Mouse (Mus musculus) intestine, embryonic 15.5 days (tissue): ENCODE measurements around the gene Asb5. TPM values are rescaled to one million over a fixed set of nuclear protein-coding genes. Genes with fewer than 3 reads are reported as not detected.

ENCODE experiments used
- ATAC-seq: fragments of 200-750 bp; cut with Nextera tagmentation; 2 replicates; pipeline ENCODE4 v1.8.0; 2017; ENCODE audit warnings: moderate TSS enrichment, moderate library complexity
- H3K27ac ChIP-seq: fragments of 300-500 bp; sonication (generic); 2 replicates; pipeline ENCODE4 v1.5.1; 2015; ENCODE audit warnings: mild to moderate bottlenecking, inconsistent platforms
- H3K27me3 ChIP-seq: fragments of 300-500 bp; sonication (generic); replicated peaks from 2 replicates; pipeline ENCODE4 v1.6.1; 2015; ENCODE audit warnings: inconsistent platforms
- H3K36me3 ChIP-seq: fragments of 300-500 bp; sonication (generic); 2 replicates; pipeline ENCODE4 v1.6.1; 2015; ENCODE audit warnings: inconsistent platforms
- H3K4me1 ChIP-seq: fragments of 300-500 bp; sonication (generic); replicated peaks from 2 replicates; pipeline ENCODE4 v1.6.1; 2015; ENCODE audit warnings: inconsistent platforms
- H3K4me2 ChIP-seq: fragments of 300-500 bp; sonication (generic); replicated peaks from 2 replicates; pipeline ENCODE4 v1.6.1; 2015; ENCODE audit warnings: mild to moderate bottlenecking, inconsistent platforms
- H3K4me3 ChIP-seq: fragments of 300-500 bp; sonication (generic); replicated peaks from 2 replicates; pipeline ENCODE4 v1.5.1; 2015; ENCODE audit warnings: inconsistent platforms
- H3K9ac ChIP-seq: fragments of 300-500 bp; sonication (generic); 2 replicates; pipeline ENCODE4 v1.6.1; 2015; ENCODE audit warnings: inconsistent platforms
- H3K9me3 ChIP-seq: fragments of 300-500 bp; sonication (generic); 2 replicates; pipeline ENCODE4 v1.6.1; 2016; ENCODE audit warnings: inconsistent platforms
- WGBS: fragments of 180-500 bp; shearing (Covaris S2); methylation state at CpG from one replicate; pipeline ENCODE4 v1.1.7; 2015; 5-methylcytosine and 5-hydroxymethylcytosine counted together
- polyA plus RNA-seq: library from polyadenylated mRNA; unstranded; fragments of >200 nt; fragmentation: Nextera tagmentation; extraction: Ambion mirVana; gene quantifications from 2 replicates; pipeline ENCODE4 v1.2.1, GENCODE M21; 2015

The Asb5 gene
- polyA plus RNA-seq, result 3.1 and 4.6 TPM in 2 replicates

DNA sequence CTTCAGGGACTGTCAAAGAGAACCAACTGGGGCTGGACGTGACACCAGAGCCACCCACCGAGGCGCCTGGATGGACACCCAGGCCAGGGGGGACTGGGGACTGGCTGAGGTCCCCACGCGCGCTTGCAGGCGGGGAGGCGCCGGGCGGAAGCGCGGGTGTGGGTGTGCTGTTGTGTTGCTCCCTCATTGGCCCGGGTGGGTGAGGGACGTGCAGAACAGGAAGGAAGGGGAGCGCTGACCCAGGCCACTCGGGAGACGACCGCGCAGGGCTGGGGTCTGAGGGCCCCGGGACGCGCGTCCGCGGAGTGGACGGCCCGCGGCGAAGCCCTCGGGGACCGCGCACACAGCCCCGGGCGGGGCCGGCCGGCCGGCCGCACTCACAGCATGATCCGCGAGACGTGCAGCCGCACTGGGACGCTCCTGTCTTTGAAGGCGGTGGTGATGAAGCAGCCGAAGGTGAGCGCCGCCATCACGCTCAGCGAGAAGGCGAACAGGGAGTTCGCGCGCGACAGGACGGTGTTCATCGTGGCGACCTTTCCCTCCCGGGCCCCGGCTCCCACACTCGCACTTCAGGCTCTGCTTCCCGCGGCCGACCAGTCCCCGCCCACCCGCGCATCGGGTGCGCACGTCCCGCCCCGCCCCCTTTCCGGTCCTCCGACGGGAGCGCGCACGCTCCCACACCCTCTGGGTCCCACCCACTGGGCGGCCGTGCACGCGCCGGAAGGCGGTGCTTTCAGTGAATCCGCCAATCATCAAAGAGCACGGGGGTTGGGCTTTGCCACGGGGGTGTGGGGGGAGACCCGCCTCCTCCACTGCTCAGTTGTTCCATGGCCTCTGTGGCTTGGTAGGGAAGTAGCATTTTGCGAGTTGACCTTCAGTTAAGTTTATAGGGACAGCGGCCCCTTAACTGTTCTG lies at the start of gene Asb5, which contains the start of gene Spcs3:
Gene Asb5 (plus strand): TSS at position 199 of the 915 bp plus-strand sequence.
Gene Spcs3 (minus strand): TSS at position 617 of the 915 bp plus-strand sequence.
- Histone ChIP-seq H3K4me3 (peak within 1 kb of the TSS; percentile 80), H3K9ac (peak within 1 kb of the TSS; percentile 82), H3K9me3 (no peaks in the 10 kb centered on the region), H3K36me3 (no peaks in the 10 kb centered on the region), H3K4me2 (peak within 1 kb of the TSS; percentile 57), H3K27ac (peak within 1 kb of the TSS; percentile 84), H3K4me1 (0 out of 2 replicates have a peak, but pooled peaks cover 6% of the 10 kb centered on the region), H3K27me3 (no peaks in the 10 kb centered on the region)
- WGBS, result under 1% methylated on average over 89 of the region's 89 CpGs
- peak; percentile 99 for ATAC-seq

DNA sequence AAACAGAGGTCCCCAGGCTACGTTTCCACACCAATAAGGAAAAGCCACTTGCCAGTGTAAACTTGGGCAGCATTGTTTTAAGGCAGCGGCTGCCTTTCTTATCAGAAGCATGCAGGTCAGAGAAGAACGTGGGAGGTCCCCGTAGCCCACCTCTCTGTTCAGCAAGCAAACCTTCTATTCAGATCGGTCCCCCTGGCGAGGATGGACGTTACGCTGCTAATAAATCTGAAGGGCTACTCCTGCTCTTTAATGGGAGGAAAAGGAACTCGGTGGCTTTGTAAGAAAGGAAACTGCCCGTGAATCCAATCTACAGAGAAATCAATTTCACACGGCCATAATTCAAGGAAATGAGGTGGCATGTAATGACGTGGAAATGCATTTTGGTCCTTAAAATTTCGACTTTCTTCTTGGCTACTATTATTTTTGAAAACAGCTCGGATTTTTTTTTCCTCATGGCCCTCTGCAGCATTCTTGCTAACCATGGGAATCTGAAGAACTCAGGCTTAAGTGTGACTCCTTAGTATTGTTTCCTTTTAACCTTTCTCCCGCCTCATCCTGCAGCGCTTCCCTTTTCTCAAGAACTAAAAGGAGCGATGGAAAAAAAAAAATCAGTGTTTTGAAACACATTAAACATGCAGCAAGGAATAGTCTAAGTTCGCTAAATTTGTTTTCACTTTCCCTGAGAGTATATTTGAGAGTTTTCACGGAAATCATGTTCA lies 42.7 kb upstream of the Asb5 start:
- no peak overlapping the region for H3K4me3 ChIP-seq
- no peak for ATAC-seq
- H3K4me1 ChIP-seq, result no peaks in the 10 kb centered on the region
- WGBS, result 36% methylated on average over 19 of the region's 19 CpGs
- no peaks in the 10 kb centered on the region for H3K36me3 ChIP-seq
- no peaks in the 10 kb centered on the region for H3K27me3 ChIP-seq
- H3K4me2 ChIP-seq, result no peak overlapping the region; the same call in 1 of the 2 replicates
- no peaks in the 10 kb centered on the region for H3K9me3 ChIP-seq
- no peak overlapping the region for H3K27ac ChIP-seq
- H3K9ac ChIP-seq, result no peak overlapping the region

DNA sequence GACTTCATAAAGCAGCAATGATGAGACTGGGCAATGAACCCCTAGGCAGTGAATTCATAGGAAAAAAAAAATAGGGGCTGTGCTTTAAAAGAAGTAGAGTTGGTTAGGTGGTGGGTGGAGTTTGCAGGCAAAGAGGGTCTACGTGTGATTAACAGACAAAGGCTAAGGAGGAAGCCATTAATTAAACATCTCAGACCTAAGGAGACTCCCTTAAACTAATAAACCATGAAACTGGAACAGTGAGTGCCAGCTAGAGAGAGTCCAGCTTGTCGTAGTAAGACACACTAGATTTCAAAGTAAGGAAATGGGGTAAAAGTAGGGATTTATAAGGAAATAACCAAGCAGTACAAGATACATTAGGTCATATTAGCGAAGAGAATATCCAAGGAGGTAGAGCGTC lies 40.9 kb upstream of the Asb5 start:
- H3K9me3 ChIP-seq, result no peaks in the 10 kb centered on the region
- ATAC-seq, result no peak
- WGBS, result 78% methylated on average over 4 of the region's 4 CpGs
- no peak overlapping the region for H3K4me3 ChIP-seq
- H3K27ac ChIP-seq, result no peak overlapping the region
- H3K36me3 ChIP-seq, result no peaks in the 10 kb centered on the region
- no peaks in the 10 kb centered on the region for H3K27me3 ChIP-seq
- H3K4me1 ChIP-seq, result no peaks in the 10 kb centered on the region
- H3K9ac ChIP-seq, result no peak overlapping the region
- H3K4me2 ChIP-seq, result no peak overlapping the region

DNA sequence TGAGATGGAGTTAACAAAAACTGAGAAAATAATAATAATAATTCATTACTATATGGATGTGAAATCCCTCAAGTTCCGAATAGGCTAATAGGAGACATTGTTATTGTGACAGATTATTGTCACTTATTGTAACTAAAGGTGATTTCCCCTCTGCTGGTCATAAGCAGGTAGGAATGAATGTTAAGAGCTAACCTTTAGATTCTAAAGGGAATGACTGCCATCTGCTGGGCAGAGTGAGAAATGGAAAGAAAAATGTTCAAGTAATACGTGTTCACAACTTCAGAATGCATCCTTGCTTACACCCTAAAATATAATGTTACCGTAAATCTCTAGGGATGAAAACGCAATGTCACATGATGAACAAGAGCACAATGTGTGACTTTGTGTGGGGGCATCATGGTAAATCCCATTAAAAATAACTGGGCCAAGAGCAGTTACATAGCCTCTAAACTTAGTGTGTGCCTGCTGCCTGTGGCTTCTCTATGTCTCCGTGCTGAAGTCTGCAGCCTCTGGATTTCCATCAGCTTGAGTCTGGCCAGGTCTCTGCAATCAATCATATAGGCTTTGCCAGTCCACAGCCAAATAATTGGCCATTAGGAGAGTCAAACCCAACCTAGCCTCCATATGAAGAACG lies 38.2 kb upstream of the Asb5 start:
- no peak overlapping the region for H3K9ac ChIP-seq
- H3K36me3 ChIP-seq, result no peaks in the 10 kb centered on the region
- ATAC-seq, result peak; percentile 53
- no peaks in the 10 kb centered on the region for H3K9me3 ChIP-seq
- no peaks in the 10 kb centered on the region for H3K27me3 ChIP-seq
- H3K4me1 ChIP-seq, result no peaks in the 10 kb centered on the region
- 16% methylated on average over 6 of the region's 6 CpGs for WGBS
- no peak overlapping the region for H3K27ac ChIP-seq
- no peak overlapping the region for H3K4me2 ChIP-seq
- no peak overlapping the region for H3K4me3 ChIP-seq

- no peak overlapping the region for H3K27ac ChIP-seq
- H3K27me3 ChIP-seq, result no peaks in the 10 kb centered on the region
- H3K9me3 ChIP-seq, result no peaks in the 10 kb centered on the region
- H3K4me1 ChIP-seq, result no peaks in the 10 kb centered on the region
- H3K36me3 ChIP-seq, result no peaks in the 10 kb centered on the region
- no peak overlapping the region for H3K4me3 ChIP-seq
- no peak overlapping the region for H3K9ac ChIP-seq
- no peak overlapping the region for H3K4me2 ChIP-seq
- no peak for ATAC-seq
- 65% methylated on average over 4 of the region's 4 CpGs for WGBS
Measured at GRCm38 (mm10) chr8:54491934-54492333, 37.4 kb upstream of the Asb5 start.

DNA sequence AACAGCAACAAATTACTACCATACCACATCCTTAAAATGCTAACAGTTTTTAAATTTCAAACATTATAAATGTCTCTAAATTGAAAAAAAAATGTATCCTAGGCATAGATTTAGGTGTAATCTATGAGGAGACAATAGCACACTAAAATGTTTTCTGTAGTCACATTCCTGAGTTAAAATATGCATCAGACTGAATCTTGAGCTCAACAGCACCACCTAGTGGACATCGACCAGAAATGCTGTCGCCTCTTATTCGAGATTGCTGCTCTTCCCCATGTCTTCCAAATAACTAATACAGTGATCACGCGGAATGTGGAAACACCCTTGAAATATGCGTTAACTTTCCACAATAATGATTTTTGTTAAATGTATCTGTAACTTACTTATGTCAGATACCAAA lies 36.3 kb upstream of the Asb5 start:
- no peak for ATAC-seq
- Histone ChIP-seq H3K9ac (no peak overlapping the region), H3K27me3 (no peaks in the 10 kb centered on the region), H3K36me3 (no peaks in the 10 kb centered on the region), H3K4me3 (no peak overlapping the region), H3K4me2 (no peak overlapping the region), H3K9me3 (no peaks in the 10 kb centered on the region), H3K27ac (no peak overlapping the region), H3K4me1 (no peaks in the 10 kb centered on the region)
- WGBS, result 10% methylated on average over 6 of the region's 6 CpGs

DNA sequence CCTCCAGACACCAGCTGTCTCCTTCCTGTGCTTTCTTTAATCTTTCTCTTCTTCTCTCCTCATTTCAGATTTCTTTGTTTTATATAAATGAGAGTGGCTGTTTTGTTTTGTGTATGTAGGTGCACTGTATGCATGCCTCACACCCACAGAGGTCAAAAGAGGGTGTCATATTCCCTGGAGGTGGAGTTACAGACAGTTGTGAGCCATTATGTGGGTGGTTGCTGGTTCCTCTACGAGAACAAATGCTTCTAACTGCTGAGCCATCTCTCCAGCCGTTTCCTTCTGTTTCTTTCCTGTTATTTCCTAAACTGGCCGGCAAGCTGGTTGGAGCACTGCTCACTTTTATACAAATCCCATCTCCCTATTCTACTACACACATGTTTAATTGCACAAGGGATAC lies 35.5 kb upstream of the Asb5 start:
- H3K4me3 ChIP-seq, result no peak overlapping the region
- no peak overlapping the region for H3K27ac ChIP-seq
- H3K27me3 ChIP-seq, result no peaks in the 10 kb centered on the region
- no peaks in the 10 kb centered on the region for H3K9me3 ChIP-seq
- ATAC-seq, result no peak
- H3K9ac ChIP-seq, result no peak overlapping the region
- no peak overlapping the region for H3K4me2 ChIP-seq
- H3K4me1 ChIP-seq, result no peaks in the 10 kb centered on the region
- 47% methylated on average over 3 of the region's 3 CpGs for WGBS
- no peaks in the 10 kb centered on the region for H3K36me3 ChIP-seq

DNA sequence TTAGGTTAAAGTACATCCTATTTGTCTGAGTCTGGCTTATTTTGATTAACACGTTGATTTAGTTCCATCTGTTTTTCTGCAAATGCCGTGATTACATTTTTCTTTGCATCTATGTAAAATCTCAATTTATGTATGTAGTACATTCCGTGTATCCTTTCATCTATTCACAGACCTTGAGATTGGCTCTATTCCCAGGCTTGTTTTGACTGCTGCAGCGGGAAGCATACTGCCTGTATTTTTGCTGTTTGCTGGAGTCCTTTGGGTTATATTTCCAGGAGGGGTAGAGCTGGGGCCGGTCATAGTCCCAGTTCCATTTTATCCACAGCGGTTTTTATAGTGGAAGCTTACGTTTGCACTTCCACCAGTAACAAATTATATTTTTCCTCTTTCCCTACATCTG lies 26.3 kb upstream of the Asb5 start:
- Histone ChIP-seq H3K9me3 (no peaks in the 10 kb centered on the region), H3K4me2 (no peak overlapping the region), H3K36me3 (no peaks in the 10 kb centered on the region), H3K27ac (no peak overlapping the region), H3K27me3 (no peaks in the 10 kb centered on the region), H3K4me3 (no peak overlapping the region), H3K4me1 (no peaks in the 10 kb centered on the region), H3K9ac (no peak overlapping the region)
- no peak for ATAC-seq
- WGBS, result 59% methylated on average over 7 of the region's 7 CpGs

DNA sequence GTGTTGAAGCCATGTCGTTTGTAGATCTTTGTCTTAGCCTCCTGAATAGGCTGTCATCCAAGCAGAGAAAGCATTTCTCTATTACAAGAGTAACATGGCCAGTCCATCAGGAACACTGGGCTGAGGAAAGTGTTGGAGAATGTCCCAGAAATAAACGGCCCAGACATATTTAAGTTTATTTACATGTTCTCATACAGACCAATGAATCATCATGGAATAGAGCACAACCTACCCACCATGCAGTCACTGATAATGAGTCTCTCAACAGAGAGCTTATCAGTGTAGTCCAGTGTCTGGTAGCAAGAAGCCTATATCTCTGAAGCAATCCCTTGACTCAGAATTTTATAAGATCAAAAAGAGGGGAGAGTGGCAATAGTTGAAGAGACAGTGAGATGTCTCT lies 24.3 kb upstream of the Asb5 start:
- H3K4me3 ChIP-seq, result no peak overlapping the region
- 29% methylated on average over 2 of the region's 2 CpGs for WGBS
- H3K27ac ChIP-seq, result no peak overlapping the region
- no peaks in the 10 kb centered on the region for H3K4me1 ChIP-seq
- no peaks in the 10 kb centered on the region for H3K27me3 ChIP-seq
- no peak for ATAC-seq
- H3K36me3 ChIP-seq, result no peaks in the 10 kb centered on the region
- H3K9me3 ChIP-seq, result no peaks in the 10 kb centered on the region
- no peak overlapping the region for H3K9ac ChIP-seq
- no peak overlapping the region for H3K4me2 ChIP-seq

DNA sequence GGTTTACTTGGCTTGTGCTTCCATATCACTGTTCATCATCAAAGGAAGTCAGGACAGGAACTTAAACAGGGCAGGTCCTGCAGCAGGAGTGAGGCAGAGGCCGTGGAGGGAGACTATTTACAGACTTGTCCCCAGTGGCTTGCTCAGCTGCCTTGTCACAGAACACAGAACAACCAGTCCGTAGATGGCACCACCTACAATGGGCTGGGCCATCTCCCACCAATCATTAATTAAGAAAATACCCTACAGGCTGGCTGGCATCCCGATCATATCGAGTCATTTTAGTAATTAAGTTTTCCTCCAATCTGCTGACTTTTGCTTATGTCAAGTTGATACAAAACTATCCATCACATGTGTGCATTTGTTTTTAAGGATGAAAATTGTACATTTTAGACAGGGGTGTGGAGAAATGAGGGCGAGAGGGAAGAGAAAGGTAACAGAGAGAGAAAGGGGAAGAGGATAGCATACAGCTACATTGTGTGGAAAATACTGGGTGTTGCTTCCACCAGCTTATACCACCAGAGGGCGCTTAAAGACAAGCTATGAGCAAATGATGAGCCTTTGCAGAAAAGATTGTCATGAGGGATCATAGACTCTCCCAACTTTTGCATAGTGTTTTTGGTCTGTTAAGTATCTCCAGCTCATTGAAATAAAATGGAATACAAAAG lies 21.8 kb upstream of the Asb5 start:
- H3K4me3 ChIP-seq, result no peak overlapping the region
- 31% methylated on average over 6 of the region's 6 CpGs for WGBS
- no peak overlapping the region for H3K27ac ChIP-seq
- no peak overlapping the region for H3K9ac ChIP-seq
- ATAC-seq, result peak; percentile 72
- H3K9me3 ChIP-seq, result no peaks in the 10 kb centered on the region
- no peaks in the 10 kb centered on the region for H3K4me1 ChIP-seq
- H3K4me2 ChIP-seq, result no peak overlapping the region
- no peaks in the 10 kb centered on the region for H3K27me3 ChIP-seq
- no peaks in the 10 kb centered on the region for H3K36me3 ChIP-seq

- H3K4me2 ChIP-seq, result no peak overlapping the region
- H3K9ac ChIP-seq, result no peak overlapping the region
- no peaks in the 10 kb centered on the region for H3K36me3 ChIP-seq
- H3K4me3 ChIP-seq, result no peak overlapping the region
- H3K27me3 ChIP-seq, result no peaks in the 10 kb centered on the region
- no peaks in the 10 kb centered on the region for H3K9me3 ChIP-seq
- WGBS, result 21% methylated on average over 1 of the region's 1 CpGs
- H3K4me1 ChIP-seq, result no peaks in the 10 kb centered on the region
- peak; percentile 48; the same call in 1 of the 2 replicates for ATAC-seq
- no peak overlapping the region for H3K27ac ChIP-seq
Measured at GRCm38 (mm10) chr8:54508096-54508456, 21.3 kb upstream of the Asb5 start.

DNA sequence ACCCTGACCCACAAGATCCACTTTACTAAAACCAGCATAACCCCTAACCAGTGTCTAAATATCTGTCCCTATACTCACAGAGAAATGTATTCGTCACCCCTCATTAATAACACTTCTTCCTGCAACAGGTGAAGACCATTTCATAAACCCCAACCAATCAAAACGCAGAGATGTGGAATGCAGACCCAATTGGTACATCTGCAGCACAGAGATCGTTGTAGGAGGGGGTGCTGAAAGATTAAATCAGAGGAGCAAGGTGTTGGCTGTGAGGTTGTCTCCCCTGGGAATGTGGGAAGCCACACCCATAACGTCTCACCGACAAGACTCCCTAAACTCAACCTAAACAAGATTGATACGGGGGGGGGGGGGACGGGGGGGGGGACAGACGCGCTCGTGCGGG lies 20.6 kb upstream of the Asb5 start:
- Histone ChIP-seq H3K27me3 (no peaks in the 10 kb centered on the region), H3K9ac (no peak overlapping the region), H3K4me2 (peak overlapping the region; percentile 48), H3K27ac (no peak overlapping the region), H3K9me3 (no peaks in the 10 kb centered on the region), H3K36me3 (no peaks in the 10 kb centered on the region), H3K4me3 (no peak overlapping the region), H3K4me1 (no peaks in the 10 kb centered on the region)
- 5% methylated on average over 11 of the region's 11 CpGs for WGBS
- ATAC-seq, result peak; percentile 59
